Mouse (Mus musculus): ENCODE results near the gene Myog. TPM values are rescaled to one million over a fixed set of nuclear protein-coding genes. Genes with fewer than 3 reads are reported as not detected.

The Myog gene
- polyA plus RNA-seq, 1 experiment = 0.11 TPM

DNA sequence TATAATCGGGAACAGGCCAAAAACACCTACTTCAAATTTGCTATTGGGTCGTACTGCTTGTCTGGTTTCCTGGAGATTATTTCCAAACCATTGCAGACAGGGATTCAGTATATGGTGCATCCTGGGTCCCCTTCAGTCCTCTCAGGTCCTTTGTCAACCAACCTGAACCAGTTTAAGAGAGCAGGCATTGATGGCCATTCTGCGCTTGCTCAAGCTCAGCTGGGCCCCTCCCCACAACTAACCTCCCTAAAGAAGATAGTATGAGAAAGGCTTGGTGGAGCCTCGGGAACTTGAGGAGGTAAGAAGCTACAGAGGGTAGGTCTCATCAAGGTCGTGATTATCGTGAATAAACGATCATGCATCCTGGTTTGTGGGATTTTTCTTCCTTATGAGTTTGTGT, 3.5 kb downstream of the Myog start:
- Histone ChIP-seq H3K36me3 (ENCODE audit: control insufficient read depth, insufficient read depth, low read length) (no peaks in the 10 kb centered on the region), H3K4me1 (ENCODE audit: control insufficient read depth, insufficient read depth, low read length) (peaks cover 5% of the 10 kb centered on the region), H3K4me3 (ENCODE audit: control insufficient read depth, low read depth, low read length) (no peak overlapping the region), H3K27ac (ENCODE audit: control insufficient read depth, insufficient read depth, low read depth, low read length) (no peak overlapping the region), H3K27me3 (ENCODE audit: control insufficient read depth, insufficient read depth, low read length) (no peaks in the 10 kb centered on the region)
- TF ChIP-seq CTCF (IDR thresholded peaks at IDR 0.05; ENCODE audit: control insufficient read depth, insufficient read depth, insufficient replicate concordance, low read depth, low read length) (no peak), POLR2A (IDR thresholded peaks at IDR 0.05; ENCODE audit: control insufficient read depth, low read depth, low read length) (no peak)

DNA sequence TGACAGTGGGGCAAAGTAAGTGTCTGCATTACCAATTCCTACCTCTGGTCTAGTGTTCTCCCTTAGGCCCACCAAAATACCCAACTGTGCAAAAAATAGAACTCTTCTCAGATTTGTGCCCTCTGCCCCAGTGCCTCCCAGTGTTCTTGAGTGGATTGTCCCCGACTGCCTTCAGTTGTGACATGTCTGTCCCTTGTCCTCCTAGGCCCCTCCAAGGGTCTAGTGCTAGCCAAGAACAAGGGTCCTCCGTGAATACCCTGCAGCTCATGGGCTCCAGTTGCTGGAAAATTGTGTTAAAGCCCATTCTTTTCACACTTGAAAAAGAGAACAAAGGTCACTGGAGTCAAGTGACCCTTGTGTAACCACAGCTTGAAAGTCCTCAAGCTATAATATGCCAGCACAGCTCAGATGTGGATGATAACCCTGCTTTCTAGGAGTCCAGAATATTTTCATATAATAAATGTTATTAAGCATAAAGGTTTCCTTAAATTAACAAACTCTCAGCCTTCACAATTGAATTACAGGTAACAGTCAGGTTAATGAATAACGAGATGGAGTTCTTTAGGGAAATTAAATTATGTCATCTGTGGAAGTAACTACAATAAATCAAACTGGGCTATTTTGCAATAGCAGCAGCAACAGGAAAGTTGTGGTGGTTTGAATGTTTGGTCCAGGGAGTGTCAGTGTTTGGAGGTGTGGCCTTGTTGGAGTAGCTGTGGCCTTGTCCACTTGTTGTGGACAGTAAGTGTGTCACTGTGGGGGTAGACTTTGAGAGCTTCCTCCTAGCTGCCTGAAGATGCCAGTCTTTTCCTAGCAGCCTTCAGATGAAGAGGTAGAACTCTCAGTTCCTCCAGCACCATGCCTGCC, 4.2 kb downstream of the Myog start:
- no peak overlapping the region for H3K27ac ChIP-seq (ENCODE audit: control insufficient read depth, insufficient read depth, low read depth, low read length)
- no peaks in the 10 kb centered on the region; the same call in 1 of the 2 replicates for H3K27me3 ChIP-seq (ENCODE audit: control insufficient read depth, insufficient read depth, low read length)
- peaks cover 7% of the 10 kb centered on the region for H3K4me1 ChIP-seq (ENCODE audit: control insufficient read depth, insufficient read depth, low read length)
- no peaks in the 10 kb centered on the region for H3K36me3 ChIP-seq (ENCODE audit: control insufficient read depth, insufficient read depth, low read length)
- no peak overlapping the region for H3K4me3 ChIP-seq (ENCODE audit: control insufficient read depth, low read depth, low read length)
- TF ChIP-seq CTCF (IDR thresholded peaks at IDR 0.05; ENCODE audit: control insufficient read depth, insufficient read depth, insufficient replicate concordance, low read depth, low read length) = no peak
- no peak for TF ChIP-seq POLR2A (IDR thresholded peaks at IDR 0.05; ENCODE audit: control insufficient read depth, low read depth, low read length)

DNA sequence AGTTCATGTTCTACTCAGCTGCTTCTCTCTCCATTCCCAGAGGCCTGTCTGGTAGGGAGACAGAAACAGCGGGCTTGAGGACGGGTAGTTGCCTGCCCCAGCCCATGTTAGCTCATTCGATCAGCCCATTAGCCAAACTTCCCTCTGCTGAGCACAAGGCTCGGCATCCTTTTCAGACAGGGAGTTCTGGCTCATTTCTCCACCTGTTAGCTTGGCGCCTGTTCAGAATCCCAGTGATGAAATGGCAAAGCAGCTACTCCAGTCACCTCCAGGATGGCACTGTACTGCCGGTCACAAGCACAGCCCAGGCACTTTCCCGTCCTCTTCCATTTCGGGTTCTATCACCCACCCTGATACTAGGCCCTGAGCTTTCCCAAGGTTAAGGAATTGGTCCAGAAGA, 7.5 kb downstream of the Myog start:
- Histone ChIP-seq H3K4me1 (ENCODE audit: control insufficient read depth, insufficient read depth, low read length) (peaks cover 7% of the 10 kb centered on the region), H3K4me3 (ENCODE audit: control insufficient read depth, low read depth, low read length) (no peak overlapping the region), H3K36me3 (ENCODE audit: control insufficient read depth, insufficient read depth, low read length) (no peaks in the 10 kb centered on the region), H3K27me3 (ENCODE audit: control insufficient read depth, insufficient read depth, low read length) (no peaks in the 10 kb centered on the region; the same call in 1 of the 2 replicates), H3K27ac (ENCODE audit: control insufficient read depth, insufficient read depth, low read depth, low read length) (no peak overlapping the region)
- TF ChIP-seq CTCF (IDR thresholded peaks at IDR 0.05; ENCODE audit: control insufficient read depth, insufficient read depth, insufficient replicate concordance, low read depth, low read length) (no peak), POLR2A (IDR thresholded peaks at IDR 0.05; ENCODE audit: control insufficient read depth, low read depth, low read length) (no peak)

DNA sequence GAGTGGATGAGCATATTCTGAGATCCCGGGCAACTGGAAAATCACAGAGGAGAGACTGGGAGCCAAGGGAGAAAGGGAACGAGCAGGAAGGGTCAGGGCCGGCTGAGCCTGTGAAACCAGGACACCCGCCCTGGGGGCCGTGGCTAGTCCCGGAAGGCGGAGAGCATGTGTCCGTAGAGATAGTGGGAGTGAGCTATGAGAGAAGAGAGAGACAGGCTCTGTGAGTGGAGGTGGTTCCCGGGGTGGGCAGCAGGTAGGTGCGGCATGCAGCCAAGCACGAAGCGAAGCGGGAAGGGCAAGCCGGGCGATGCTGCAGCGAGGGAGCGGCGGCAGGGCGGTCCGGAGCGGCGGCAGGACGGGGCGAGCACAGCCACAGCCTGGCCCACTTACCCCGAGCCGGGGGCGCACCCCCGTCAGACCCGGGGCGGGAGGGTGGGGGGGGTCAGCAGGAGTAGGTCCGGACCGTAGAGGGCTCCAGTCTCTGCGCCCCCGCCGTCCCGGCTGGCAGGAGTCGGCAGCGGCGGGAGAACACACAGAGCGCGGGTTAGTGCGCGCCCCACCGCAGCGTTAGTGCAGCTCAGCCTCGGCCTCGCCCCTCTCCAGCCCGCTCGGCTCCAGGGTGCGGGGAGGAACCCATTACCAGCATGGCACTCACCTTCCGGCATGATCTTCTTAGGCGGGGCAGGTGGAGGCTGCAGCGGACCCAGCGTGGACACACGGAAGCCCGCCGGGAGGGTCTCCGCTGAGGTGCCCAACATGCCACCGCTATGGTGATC, 9.0 kb downstream of the Myog start:
- no peaks in the 10 kb centered on the region for H3K36me3 ChIP-seq (ENCODE audit: control insufficient read depth, insufficient read depth, low read length)
- H3K27ac ChIP-seq (ENCODE audit: control insufficient read depth, insufficient read depth, low read depth, low read length) = no peak overlapping the region
- peaks cover 7% of the 10 kb centered on the region for H3K4me1 ChIP-seq (ENCODE audit: control insufficient read depth, insufficient read depth, low read length)
- peak overlapping the region; percentile 79 for H3K4me3 ChIP-seq (ENCODE audit: control insufficient read depth, low read depth, low read length)
- TF ChIP-seq CTCF (IDR thresholded peaks at IDR 0.05; ENCODE audit: control insufficient read depth, insufficient read depth, insufficient replicate concordance, low read depth, low read length) = no peak
- TF ChIP-seq POLR2A (IDR thresholded peaks at IDR 0.05; ENCODE audit: control insufficient read depth, low read depth, low read length) = peak; percentile 24; the same call in 1 of the 2 replicates
- no peaks in the 10 kb centered on the region; the same call in 1 of the 2 replicates for H3K27me3 ChIP-seq (ENCODE audit: control insufficient read depth, insufficient read depth, low read length)

DNA sequence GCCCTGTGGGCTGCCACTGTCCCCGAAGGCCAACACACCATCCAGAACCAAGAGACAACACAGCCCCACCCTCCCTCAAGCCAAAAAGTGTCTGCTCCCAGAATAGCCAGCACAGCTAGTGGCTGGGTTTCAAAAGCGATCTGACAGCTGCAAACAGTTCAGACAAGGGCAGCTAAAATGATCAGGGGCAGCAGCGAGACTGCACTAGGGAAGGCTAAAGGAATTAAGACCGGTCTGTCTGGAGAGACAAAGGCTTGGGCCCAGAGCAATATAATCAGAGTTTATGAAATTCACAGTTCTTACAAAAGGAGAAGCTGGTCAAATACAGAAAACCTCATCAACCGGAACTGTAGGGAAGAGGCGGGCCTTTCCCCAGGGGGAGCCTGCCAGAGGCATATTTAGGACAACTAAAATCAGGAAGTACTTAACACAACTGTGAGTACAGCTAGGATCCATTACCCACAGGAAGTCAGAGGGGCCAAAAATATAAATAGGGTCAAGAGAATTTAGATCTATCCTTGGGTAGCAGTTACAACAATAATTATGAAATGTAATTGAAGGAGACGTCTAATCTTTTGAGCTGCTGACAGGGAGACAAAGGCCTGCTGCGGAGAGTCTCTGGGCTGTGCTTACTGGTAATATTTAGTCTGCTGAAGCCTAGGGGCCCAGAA, 12.9 kb downstream of the Myog start:
- Histone ChIP-seq H3K36me3 (ENCODE audit: control insufficient read depth, insufficient read depth, low read length) (no peaks in the 10 kb centered on the region), H3K4me1 (ENCODE audit: control insufficient read depth, insufficient read depth, low read length) (peaks cover 7% of the 10 kb centered on the region), H3K27me3 (ENCODE audit: control insufficient read depth, insufficient read depth, low read length) (no peaks in the 10 kb centered on the region; the same call in 1 of the 2 replicates), H3K27ac (ENCODE audit: control insufficient read depth, insufficient read depth, low read depth, low read length) (peak overlapping the region; percentile 55), H3K4me3 (ENCODE audit: control insufficient read depth, low read depth, low read length) (no peak overlapping the region)
- TF ChIP-seq POLR2A (IDR thresholded peaks at IDR 0.05; ENCODE audit: control insufficient read depth, low read depth, low read length) = no peak
- TF ChIP-seq CTCF (IDR thresholded peaks at IDR 0.05; ENCODE audit: control insufficient read depth, insufficient read depth, insufficient replicate concordance, low read depth, low read length) = no peak

DNA sequence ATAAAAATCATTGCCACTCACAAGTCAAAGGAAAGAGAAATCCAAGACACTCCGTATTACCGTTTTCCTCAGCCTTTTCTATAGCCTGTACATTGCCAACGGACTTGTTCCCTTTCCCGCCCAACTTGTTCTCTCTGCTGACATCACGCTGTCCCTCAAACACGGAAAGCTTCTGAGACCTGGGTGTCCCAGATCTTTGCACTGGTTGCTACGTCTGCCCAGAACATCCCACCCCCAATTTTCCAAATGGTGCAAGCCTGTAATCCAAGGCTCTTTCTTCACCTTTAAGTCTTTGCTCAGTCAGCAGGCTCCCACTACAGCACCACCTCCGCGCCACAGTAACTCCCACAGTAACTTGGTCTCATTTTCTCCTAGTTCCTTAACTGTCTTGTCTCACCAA, 15.2 kb downstream of the Myog start:
- H3K27me3 ChIP-seq (ENCODE audit: control insufficient read depth, insufficient read depth, low read length) = no peaks in the 10 kb centered on the region
- no peaks in the 10 kb centered on the region for H3K4me1 ChIP-seq (ENCODE audit: control insufficient read depth, insufficient read depth, low read length)
- H3K36me3 ChIP-seq (ENCODE audit: control insufficient read depth, insufficient read depth, low read length) = no peaks in the 10 kb centered on the region
- no peak for TF ChIP-seq POLR2A (IDR thresholded peaks at IDR 0.05; ENCODE audit: control insufficient read depth, low read depth, low read length)
- no peak for TF ChIP-seq CTCF (IDR thresholded peaks at IDR 0.05; ENCODE audit: control insufficient read depth, insufficient read depth, insufficient replicate concordance, low read depth, low read length)
- no peak overlapping the region for H3K27ac ChIP-seq (ENCODE audit: control insufficient read depth, insufficient read depth, low read depth, low read length)
- no peak overlapping the region for H3K4me3 ChIP-seq (ENCODE audit: control insufficient read depth, low read depth, low read length)

DNA sequence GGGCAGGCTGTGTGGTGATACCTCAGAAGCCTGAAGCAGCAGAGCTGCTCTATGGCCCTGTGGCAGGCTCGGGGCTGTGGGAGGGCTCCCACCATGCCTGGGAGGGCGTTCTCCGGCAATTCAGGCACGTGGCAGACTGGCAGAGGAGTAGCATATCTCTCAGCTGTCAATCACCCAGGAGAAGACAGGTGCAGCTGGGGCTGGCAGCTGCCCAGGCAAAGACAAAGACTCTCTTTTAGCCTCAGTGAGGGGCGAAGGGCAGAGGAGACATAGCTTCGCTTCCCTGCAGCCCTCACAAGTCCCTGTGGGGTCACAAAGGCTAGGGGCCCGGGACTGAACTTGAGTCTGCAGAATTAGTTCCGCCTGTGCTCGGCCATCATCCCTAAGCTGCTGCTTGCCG, 17.6 kb downstream of the Myog start:
- H3K27ac ChIP-seq (ENCODE audit: control insufficient read depth, insufficient read depth, low read depth, low read length) = no peak overlapping the region
- TF ChIP-seq POLR2A (IDR thresholded peaks at IDR 0.05; ENCODE audit: control insufficient read depth, low read depth, low read length) (no peak), CTCF (IDR thresholded peaks at IDR 0.05; ENCODE audit: control insufficient read depth, insufficient read depth, insufficient replicate concordance, low read depth, low read length) (no peak)
- no peaks in the 10 kb centered on the region for H3K27me3 ChIP-seq (ENCODE audit: control insufficient read depth, insufficient read depth, low read length)
- H3K4me3 ChIP-seq (ENCODE audit: control insufficient read depth, low read depth, low read length) = no peak overlapping the region
- H3K36me3 ChIP-seq (ENCODE audit: control insufficient read depth, insufficient read depth, low read length) = no peaks in the 10 kb centered on the region
- H3K4me1 ChIP-seq (ENCODE audit: control insufficient read depth, insufficient read depth, low read length) = no peaks in the 10 kb centered on the region
